Mouse (Mus musculus) heart, postnatal 25 days (tissue): ENCODE measurements around the gene Ankrd53. TPM values are rescaled to one million over a fixed set of nuclear protein-coding genes. Genes with fewer than 3 reads are reported as not detected.
A peak's percentile ranks its signal among the peaks of the same experiment; 100 is the strongest.
"Not testable (repeated sequence)": the region's sequence is repeated elsewhere in the genome, so short reads cannot be mapped to it uniquely, and the experiment has no call there.

Experiments
- DNase-seq: peaks from one replicate; pipeline ENCODE4 v3.0.0; 2022; ENCODE audit warnings: low spot score
- intact Hi-C: fragments of 180-260 bp; cut with DNase I; formaldehyde crosslinking; loops from one replicate; pipeline ENCODE4 v1.15.1; 2025
- total RNA-seq, 2 experiments: library from RNA; stranded (reverse); gene quantifications; 2 replicates each; pipeline ENCODE4 v1.2.3; 2021

Gene Ankrd53
- total RNA-seq, 2 experiments from 2014 or later = not detected

DNA sequence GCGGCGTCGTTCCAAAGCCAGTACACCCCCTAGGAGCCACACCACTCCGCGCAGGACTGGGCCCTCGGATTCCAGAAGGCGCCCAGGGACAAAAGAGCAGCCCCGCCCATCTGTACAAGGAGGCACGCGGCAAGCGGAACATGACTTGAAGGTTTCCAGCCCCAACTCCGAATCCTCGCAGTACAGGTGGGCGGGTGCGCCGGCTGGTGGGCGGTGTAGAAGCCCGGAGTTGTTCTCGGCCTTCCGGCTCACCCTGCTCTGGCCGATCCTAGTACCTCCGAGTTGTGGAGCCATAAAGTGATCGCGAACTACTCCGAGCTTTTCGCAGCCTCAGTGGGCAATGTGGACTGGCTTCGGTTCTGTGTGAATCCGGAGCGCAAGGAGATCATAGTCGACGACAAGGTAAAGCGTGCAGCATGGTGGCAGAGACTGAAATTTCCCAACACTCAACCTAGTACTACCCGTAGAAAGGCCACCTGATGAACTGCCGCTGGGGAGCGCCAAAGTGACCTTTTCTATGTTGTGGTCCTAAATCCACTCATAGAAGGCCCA, 512 bp downstream of the Ankrd53 start:
- DNase-seq = peak; percentile 21
- intact Hi-C loops = no loop called here

GRCm38 (mm10) chr6:83766982-83767381, 4.5 kb downstream of the Ankrd53 start:
- intact Hi-C loops = no loop called here
- no peak for DNase-seq

DNA sequence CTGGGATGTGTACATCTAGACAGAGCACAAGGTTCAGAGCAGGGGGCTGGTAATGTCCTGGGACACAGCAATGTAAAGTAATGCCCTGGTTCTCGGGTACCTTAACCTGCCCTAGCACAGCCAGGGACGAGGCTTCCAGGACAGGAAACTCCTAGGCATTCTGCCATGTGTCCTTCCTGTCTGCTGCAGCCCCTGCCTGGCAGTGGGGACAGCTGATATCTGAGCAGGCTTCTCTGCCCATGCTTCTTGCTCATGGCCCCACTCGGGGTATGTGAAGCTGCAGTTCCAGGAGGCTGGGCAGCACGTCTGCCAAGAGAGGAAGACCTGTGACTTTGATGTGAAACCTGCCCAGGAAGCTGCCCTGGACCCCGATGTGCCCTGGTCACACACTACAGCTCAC, 6.0 kb downstream of the Ankrd53 start:
- DNase-seq = no peak
- intact Hi-C loops = no loop called here

DNA sequence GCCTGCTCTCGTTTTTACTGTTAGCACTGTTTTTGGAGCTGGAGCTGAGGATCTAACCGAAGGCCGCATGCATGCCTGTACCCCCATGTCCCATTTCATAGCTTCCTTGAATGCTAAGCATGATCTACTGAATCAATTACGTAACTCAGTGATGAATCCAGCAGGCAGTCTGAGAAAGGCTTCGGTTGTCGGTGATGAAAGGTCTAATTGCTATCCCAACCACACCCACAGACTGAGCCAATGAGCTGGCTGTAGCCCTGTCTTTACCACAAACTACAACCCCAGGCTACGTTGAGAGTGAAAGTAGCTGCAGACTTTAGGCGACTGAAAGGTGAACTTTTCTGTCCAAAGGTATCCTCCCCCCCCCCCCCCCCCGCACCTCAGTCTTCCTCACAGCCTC, 11.7 kb downstream of the Ankrd53 start:
- intact Hi-C loops = loop anchor here (2.0 kb wide), 1 partner anchor 13 kb away; no protein-coding TSS in a partner anchor
- DNase-seq = no peak

DNA sequence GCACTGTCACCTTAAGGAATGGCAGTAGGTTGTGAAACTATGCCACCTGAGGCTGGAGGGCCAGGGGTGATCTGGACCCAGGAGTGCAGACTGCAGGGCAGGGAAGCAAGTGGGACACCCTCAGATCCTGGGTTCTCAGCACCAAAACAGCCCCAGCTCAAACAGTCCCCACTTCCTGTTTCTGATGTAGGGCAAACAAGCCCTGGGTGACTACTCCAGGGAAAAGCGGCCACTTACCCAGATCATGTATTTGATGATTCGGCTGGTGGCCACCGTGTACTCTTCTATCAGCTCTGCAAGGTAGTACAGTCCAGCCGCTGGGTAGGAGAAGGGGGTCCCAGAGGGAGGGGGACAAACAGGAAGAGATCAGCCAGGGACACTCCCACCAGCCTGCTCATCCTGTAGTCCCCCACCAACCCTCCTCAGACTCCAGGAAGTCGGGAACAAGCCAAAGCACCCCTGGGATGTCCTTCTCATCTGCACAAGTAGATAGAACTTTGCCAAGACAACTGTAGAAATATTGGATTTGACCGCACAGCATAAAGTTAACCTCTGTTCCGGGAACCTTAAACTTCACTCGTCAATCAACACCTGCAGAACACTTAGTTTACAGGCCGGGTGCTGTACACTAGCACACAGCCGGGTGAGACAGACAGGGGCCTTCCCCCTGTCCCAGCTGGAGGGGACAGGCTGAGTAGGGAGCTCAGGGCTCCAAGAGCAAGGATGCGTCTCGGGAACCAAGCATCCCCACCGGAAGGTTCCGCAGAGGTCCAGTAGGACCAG, 12.5 kb downstream of the Ankrd53 start:
- DNase-seq = no peak

GRCm38 (mm10) chr6:83775638-83776293, 13.3 kb downstream of the Ankrd53 start, which contains the start of gene Tex261:
Gene Tex261 (minus strand): TSS chr6:83775813.
- intact Hi-C loops = loop anchor here (2.0 kb wide), 1 partner anchor 15 kb away; no protein-coding TSS in a partner anchor
- DNase-seq = peak; percentile 84

More for the DNA sequence above, 12.5 kb downstream of the Ankrd53 start:
- intact Hi-C loops = loop anchor here (2.0 kb wide), 1 partner anchor 14 kb away; no protein-coding TSS in a partner anchor

DNA sequence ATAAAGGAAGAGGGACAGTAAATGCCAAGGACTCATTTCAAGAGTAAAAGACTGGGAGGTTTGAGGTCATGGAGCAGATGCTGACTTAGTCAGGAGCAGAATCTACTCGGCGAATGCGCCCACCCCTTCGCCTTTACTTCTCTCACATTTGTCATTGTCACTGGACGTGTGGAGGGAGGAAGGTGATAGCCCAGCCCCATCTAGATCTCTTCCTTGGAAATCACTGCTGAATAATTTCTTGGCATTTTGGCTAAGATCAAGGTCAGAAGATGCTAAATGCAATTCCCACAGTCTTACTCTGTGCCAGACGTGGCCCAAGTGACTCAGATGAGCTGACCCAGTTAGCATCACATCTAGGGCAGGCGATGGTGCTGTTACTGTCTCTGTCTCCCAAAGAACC, 15.9 kb downstream of the Ankrd53 start:
- no peak for DNase-seq
- intact Hi-C loops = no loop called here

DNA sequence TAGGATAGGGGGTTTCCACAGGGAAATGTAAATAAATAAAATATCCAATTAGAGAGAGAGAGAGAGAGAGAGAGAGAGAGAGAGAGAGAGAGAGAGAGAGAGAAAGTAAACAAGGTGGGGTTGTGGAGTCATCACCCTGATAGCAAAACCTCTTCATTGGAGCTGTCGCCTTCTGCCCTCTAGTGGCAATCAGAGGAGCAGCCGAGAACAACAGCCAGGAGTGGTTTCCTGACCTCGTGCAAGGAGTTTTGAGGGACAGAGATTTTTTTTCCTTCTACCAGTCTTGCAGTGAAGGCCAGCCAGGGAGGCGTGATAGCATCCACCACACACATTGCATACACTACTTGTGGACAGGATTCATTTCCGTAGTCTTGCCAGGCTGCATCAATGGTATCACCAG, 16.6 kb downstream of the Ankrd53 start:
- intact Hi-C loops = loop anchor here (1.0 kb wide), 1 partner anchor 21 kb away; no protein-coding TSS in a partner anchor
- DNase-seq = no peak

GRCm38 (mm10) chr6:83786426-83786825, 24.0 kb downstream of the Ankrd53 start:
- intact Hi-C loops = no loop called here
- no peak for DNase-seq

- intact Hi-C loops = no loop called here
- no peak for DNase-seq
Measured at GRCm38 (mm10) chr6:83788554-83788953, 26.1 kb downstream of the Ankrd53 start.

DNA sequence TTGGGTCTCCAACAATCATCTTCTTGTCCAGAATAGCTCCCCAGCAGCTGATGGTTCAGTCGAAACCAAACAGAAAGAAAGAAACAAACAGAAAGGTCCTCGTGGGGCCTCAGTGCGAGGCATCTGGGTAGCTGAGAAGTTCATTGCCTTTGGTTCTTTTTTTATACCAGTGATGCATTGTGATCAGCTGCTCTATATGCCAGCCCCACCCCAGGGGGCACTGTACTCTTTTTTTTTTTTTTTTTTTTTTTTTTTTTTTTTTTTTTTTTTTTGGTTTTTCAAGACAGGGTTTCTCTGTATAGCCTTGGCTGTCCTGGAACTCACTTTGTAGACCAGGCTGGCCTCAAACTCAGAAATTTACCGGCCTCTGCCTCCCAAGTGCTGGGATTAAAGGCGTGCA, 28.1 kb downstream of the Ankrd53 start:
- intact Hi-C loops = loop anchor here (5.0 kb wide), 1 partner anchor 77 kb away; the partner anchor contains the start of gene Zfp638
- DNase-seq = not testable (repeated sequence)

GRCm38 (mm10) chr6:83791251-83791890, 28.9 kb downstream of the Ankrd53 start:
- intact Hi-C loops = loop anchor here (5.0 kb wide), 1 partner anchor 76 kb away; the partner anchor contains the start of gene Zfp638

DNA sequence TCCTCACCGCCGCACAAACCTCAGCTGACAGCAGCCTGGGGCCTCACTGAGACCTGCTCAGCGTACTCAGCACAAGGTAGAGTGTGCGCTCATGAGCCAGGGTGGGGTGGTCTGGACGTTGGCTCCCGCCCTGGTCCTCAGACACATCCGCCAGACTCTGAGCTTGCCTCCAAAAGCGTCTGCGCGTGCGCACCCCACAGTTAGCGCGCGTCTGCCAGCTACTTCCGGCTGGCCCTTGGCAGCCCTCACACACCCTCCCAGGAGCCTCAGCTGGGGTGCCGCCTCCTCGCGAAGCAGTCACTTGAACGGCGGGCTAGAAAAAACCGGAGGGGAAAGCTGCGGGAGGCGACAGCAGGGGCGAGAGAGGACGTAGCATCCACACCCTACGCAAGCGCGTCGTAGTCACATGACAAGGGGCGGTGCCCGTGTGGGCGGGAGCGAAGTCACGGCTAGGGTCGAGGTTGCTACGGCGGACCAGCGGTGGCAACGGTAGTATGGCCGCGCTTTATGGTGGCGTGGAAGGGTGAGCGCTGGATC, 32.4 kb downstream of the Ankrd53 start, which contains the start of gene Nagk:
TSS of gene Nagk (plus strand) at position 223 of the 537 bp plus-strand sequence.
- intact Hi-C loops = loop anchor here (2.0 to 5.0 kb wide), 2 partner anchors 34 to 72 kb away; partner anchors contain the start of gene Zfp638
- DNase-seq = peak; percentile 88

More at GRCm38 (mm10) chr6:83791251-83791890, 28.9 kb downstream of the Ankrd53 start:
- no peak for DNase-seq

GRCm38 (mm10) chr6:83795492-83795900, 33.1 kb downstream of the Ankrd53 start:
- DNase-seq = no peak
- intact Hi-C loops = loop anchor here (2.0 kb wide), 1 partner anchor 33 kb away; no protein-coding TSS in a partner anchor

DNA sequence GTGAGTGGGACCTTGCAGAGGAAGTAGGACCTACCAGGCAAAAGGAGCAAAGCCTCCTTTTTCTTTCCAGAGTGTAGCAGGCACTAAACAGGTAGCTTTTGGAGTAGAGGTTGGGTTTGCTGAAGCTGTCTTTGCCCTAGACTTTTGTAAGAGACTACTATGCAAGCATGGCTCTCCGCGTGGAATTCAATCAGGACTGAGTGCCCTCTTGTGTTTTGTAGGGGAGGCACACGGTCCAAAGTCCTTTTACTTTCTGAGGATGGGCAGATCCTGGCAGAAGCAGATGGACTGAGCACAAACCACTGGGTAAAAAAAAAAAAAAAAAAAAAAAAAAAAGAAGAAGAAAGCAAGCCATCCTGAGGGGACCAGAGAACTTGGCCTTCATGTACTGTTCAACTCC, 34.2 kb downstream of the Ankrd53 start:
- intact Hi-C loops = no loop called here
- no peak for DNase-seq

DNA sequence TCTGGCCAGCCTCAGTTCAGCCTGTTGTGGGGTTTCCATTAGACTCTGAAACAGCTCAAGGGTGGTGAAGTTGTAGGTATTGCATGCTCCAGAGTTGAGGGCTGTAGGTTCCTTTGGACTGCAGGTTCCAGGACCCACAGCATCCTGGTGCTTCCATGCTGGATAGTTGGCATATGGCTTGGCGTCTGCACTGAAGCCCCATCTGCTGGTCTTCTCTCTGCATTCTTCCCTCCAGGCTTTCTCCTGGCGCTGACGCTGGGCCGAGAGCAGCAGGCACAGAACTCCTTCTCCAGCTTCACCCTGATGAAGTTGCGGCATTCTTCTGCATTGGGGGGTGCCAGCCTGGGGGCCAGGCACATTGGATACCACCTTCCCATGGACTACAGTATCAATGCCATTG, 39.6 kb downstream of the Ankrd53 start:
- intact Hi-C loops = no loop called here
- DNase-seq = no peak

- intact Hi-C loops = no loop called here
- no peak for DNase-seq
Measured at GRCm38 (mm10) chr6:83802846-83803245, 40.4 kb downstream of the Ankrd53 start.

GRCm38 (mm10) chr6:83815801-83816200, 53.4 kb downstream of the Ankrd53 start:
- intact Hi-C loops = no loop called here
- DNase-seq = no peak
